Mouse (Mus musculus) embryonic facial prominence, embryonic 12.5 days (tissue): ENCODE measurements around the gene Hdac4. TPM values are rescaled to one million over a fixed set of nuclear protein-coding genes. Genes with fewer than 3 reads are reported as not detected.

Experiments used
- ATAC-seq: fragments of 200-750 bp; cut with Nextera tagmentation; 2 replicates; pipeline ENCODE4 v1.8.0; 2017; ENCODE audit not compliant: insufficient number of reproducible peaks, insufficient read depth, low FRiP score, low TSS enrichment
- H3K27ac ChIP-seq: fragments of 300-500 bp; sonication (generic); 2 replicates; pipeline ENCODE4 v1.5.1; 2016; ENCODE audit warnings: mild to moderate bottlenecking
- H3K27me3 ChIP-seq: fragments of 300-500 bp; sonication (generic); 2 replicates; pipeline ENCODE4 v1.6.1; 2016; ENCODE audit warnings: mild to moderate bottlenecking, moderate library complexity
- H3K36me3 ChIP-seq: fragments of 300-500 bp; sonication (generic); 2 replicates; pipeline ENCODE4 v1.6.1; 2016; ENCODE audit warnings: mild to moderate bottlenecking
- H3K4me1 ChIP-seq: fragments of 300-500 bp; sonication (generic); 2 replicates; pipeline ENCODE4 v1.6.1; 2016
- H3K4me2 ChIP-seq: fragments of 300-500 bp; sonication (generic); replicated peaks from 2 replicates; pipeline ENCODE4 v1.6.1; 2016; ENCODE audit warnings: mild to moderate bottlenecking, moderate library complexity
- H3K4me3 ChIP-seq: fragments of 300-500 bp; sonication (generic); 2 replicates; pipeline ENCODE4 v1.5.1; 2016; ENCODE audit warnings: mild to moderate bottlenecking
- H3K9ac ChIP-seq: fragments of 300-500 bp; sonication (generic); 2 replicates; pipeline ENCODE4 v1.6.1; 2016; ENCODE audit warnings: mild to moderate bottlenecking, moderate library complexity
- H3K9me3 ChIP-seq: fragments of 300-500 bp; sonication (generic); 2 replicates; pipeline ENCODE4 v1.6.1; 2016; ENCODE audit warnings: mild to moderate bottlenecking, moderate library complexity
- WGBS: fragments of 180-500 bp; shearing (Covaris S2); methylation state at CpG from one replicate; pipeline ENCODE4 v1.1.7; 2016; 5-methylcytosine and 5-hydroxymethylcytosine counted together
- polyA plus RNA-seq: library from polyadenylated mRNA; unstranded; fragments of >200 nt; fragmentation: Nextera tagmentation; extraction: Ambion mirVana; gene quantifications from 2 replicates; pipeline ENCODE4 v1.2.1, GENCODE M21; 2016

The Hdac4 gene
- polyA plus RNA-seq, 1 experiment from 2014 or later, result 24.2 TPM

- no peak overlapping the region for H3K9ac ChIP-seq
- H3K27ac ChIP-seq, result no peak overlapping the region
- no peaks in the 10 kb centered on the region for H3K27me3 ChIP-seq
- no peak overlapping the region for H3K4me2 ChIP-seq
- H3K4me3 ChIP-seq, result no peak overlapping the region
- 80% methylated on average over 2 of the region's 2 CpGs for WGBS
- peaks cover 20% of the 10 kb centered on the region for H3K4me1 ChIP-seq
- no peak for ATAC-seq
- no peaks in the 10 kb centered on the region for H3K9me3 ChIP-seq
- no peaks in the 10 kb centered on the region for H3K36me3 ChIP-seq
These were observed 107.7 kb downstream of the Hdac4 start for GRCm38 (mm10) chr1:92087821-92088220.

GRCm38 (mm10) chr1:92087343-92087742 is 108.2 kb downstream of the Hdac4 start:
- Histone ChIP-seq H3K4me3 (no peak overlapping the region), H3K9ac (no peak overlapping the region), H3K27ac (no peak overlapping the region), H3K9me3 (no peaks in the 10 kb centered on the region), H3K4me1 (peaks cover 20% of the 10 kb centered on the region), H3K4me2 (no peak overlapping the region), H3K27me3 (no peaks in the 10 kb centered on the region), H3K36me3 (no peaks in the 10 kb centered on the region)
- WGBS, result 91% methylated on average over 2 of the region's 2 CpGs
- no peak for ATAC-seq

- peaks cover 20% of the 10 kb centered on the region for H3K4me1 ChIP-seq
- H3K4me3 ChIP-seq, result no peak overlapping the region
- ATAC-seq, result no peak
- no peak overlapping the region for H3K9ac ChIP-seq
- no peaks in the 10 kb centered on the region for H3K27me3 ChIP-seq
- no peak overlapping the region for H3K4me2 ChIP-seq
- no peaks in the 10 kb centered on the region for H3K9me3 ChIP-seq
- H3K27ac ChIP-seq, result no peak overlapping the region
- 75% methylated on average over 4 of the region's 4 CpGs for WGBS
- no peaks in the 10 kb centered on the region for H3K36me3 ChIP-seq
These were observed 108.7 kb downstream of the Hdac4 start for GRCm38 (mm10) chr1:92086841-92087240.

GRCm38 (mm10) chr1:92086277-92086813 is 109.2 kb downstream of the Hdac4 start:
- peaks cover 20% of the 10 kb centered on the region for H3K4me1 ChIP-seq

GRCm38 (mm10) chr1:92084738-92085137 is 110.8 kb downstream of the Hdac4 start:
- H3K4me1 ChIP-seq, result peaks cover 25% of the 10 kb centered on the region
- no peaks in the 10 kb centered on the region for H3K9me3 ChIP-seq
- no peaks in the 10 kb centered on the region for H3K36me3 ChIP-seq
- ATAC-seq, result no peak
- H3K27ac ChIP-seq, result no peak overlapping the region
- H3K4me2 ChIP-seq, result no peak overlapping the region
- H3K4me3 ChIP-seq, result no peak overlapping the region
- WGBS, result 98% methylated on average over 2 of the region's 2 CpGs
- H3K27me3 ChIP-seq, result no peaks in the 10 kb centered on the region
- H3K9ac ChIP-seq, result no peak overlapping the region

More at GRCm38 (mm10) chr1:92086277-92086813, 109.2 kb downstream of the Hdac4 start:
- Histone ChIP-seq H3K4me2 (no peak overlapping the region), H3K9me3 (no peaks in the 10 kb centered on the region), H3K27me3 (no peaks in the 10 kb centered on the region), H3K27ac (no peak overlapping the region), H3K9ac (no peak overlapping the region), H3K4me3 (no peak overlapping the region), H3K36me3 (no peaks in the 10 kb centered on the region)
- 29% methylated on average over 1 of the region's 1 CpGs for WGBS
- no peak for ATAC-seq

- Histone ChIP-seq H3K9ac (no peak overlapping the region), H3K4me3 (no peak overlapping the region), H3K27me3 (no peaks in the 10 kb centered on the region), H3K9me3 (no peaks in the 10 kb centered on the region), H3K4me2 (no peak overlapping the region), H3K27ac (no peak overlapping the region), H3K4me1 (peaks cover 26% of the 10 kb centered on the region), H3K36me3 (no peaks in the 10 kb centered on the region)
- ATAC-seq, result no peak
- 55% methylated on average over 3 of the region's 3 CpGs for WGBS
These were observed 111.5 kb downstream of the Hdac4 start for GRCm38 (mm10) chr1:92084004-92084403.

- H3K4me2 ChIP-seq, result no peak overlapping the region
- no peaks in the 10 kb centered on the region for H3K27me3 ChIP-seq
- no peaks in the 10 kb centered on the region for H3K36me3 ChIP-seq
- H3K9ac ChIP-seq, result no peak overlapping the region
- H3K4me1 ChIP-seq, result peaks cover 26% of the 10 kb centered on the region
- ATAC-seq, result no peak
- H3K9me3 ChIP-seq, result no peaks in the 10 kb centered on the region
- H3K4me3 ChIP-seq, result no peak overlapping the region
- H3K27ac ChIP-seq, result no peak overlapping the region
- 83% methylated on average over 6 of the region's 6 CpGs for WGBS
These were observed 112.5 kb downstream of the Hdac4 start for GRCm38 (mm10) chr1:92082837-92083541.

- H3K27ac ChIP-seq, result no peak overlapping the region
- H3K4me2 ChIP-seq, result no peak overlapping the region
- H3K36me3 ChIP-seq, result no peaks in the 10 kb centered on the region
- H3K4me1 ChIP-seq, result peaks cover 25% of the 10 kb centered on the region
- H3K9ac ChIP-seq, result no peak overlapping the region
- no peaks in the 10 kb centered on the region for H3K27me3 ChIP-seq
- no peaks in the 10 kb centered on the region for H3K9me3 ChIP-seq
- no peak overlapping the region for H3K4me3 ChIP-seq
- WGBS, result 95% methylated on average over 10 of the region's 10 CpGs
- no peak for ATAC-seq
These were observed 113.2 kb downstream of the Hdac4 start for GRCm38 (mm10) chr1:92082156-92082836.

- ATAC-seq, result no peak
- Histone ChIP-seq H3K4me1 (peaks cover 16% of the 10 kb centered on the region), H3K27ac (no peak overlapping the region), H3K27me3 (no peaks in the 10 kb centered on the region), H3K4me2 (no peak overlapping the region), H3K36me3 (no peaks in the 10 kb centered on the region), H3K4me3 (no peak overlapping the region), H3K9me3 (no peaks in the 10 kb centered on the region), H3K9ac (no peak overlapping the region)
- 86% methylated on average over 11 of the region's 11 CpGs for WGBS
These were observed 115.4 kb downstream of the Hdac4 start for GRCm38 (mm10) chr1:92079982-92080537.

GRCm38 (mm10) chr1:92075312-92075711 is 120.2 kb downstream of the Hdac4 start:
- H3K36me3 ChIP-seq, result no peaks in the 10 kb centered on the region
- H3K4me1 ChIP-seq, result peaks cover 5% of the 10 kb centered on the region; the same call in 1 of the 2 replicates
- ATAC-seq, result no peak
- H3K9ac ChIP-seq, result no peak overlapping the region
- H3K27ac ChIP-seq, result no peak overlapping the region
- 70% methylated on average over 6 of the region's 6 CpGs for WGBS
- no peaks in the 10 kb centered on the region for H3K9me3 ChIP-seq
- no peak overlapping the region for H3K4me2 ChIP-seq
- no peak overlapping the region for H3K4me3 ChIP-seq
- H3K27me3 ChIP-seq, result no peaks in the 10 kb centered on the region

GRCm38 (mm10) chr1:92074655-92075054 is 120.8 kb downstream of the Hdac4 start:
- no peak overlapping the region for H3K27ac ChIP-seq

More at GRCm38 (mm10) chr1:92074655-92075054, 120.8 kb downstream of the Hdac4 start:
- ATAC-seq, result no peak
- no peaks in the 10 kb centered on the region for H3K27me3 ChIP-seq
- no peaks in the 10 kb centered on the region for H3K36me3 ChIP-seq
- no peaks in the 10 kb centered on the region for H3K9me3 ChIP-seq
- 87% methylated on average over 3 of the region's 3 CpGs for WGBS
- H3K4me3 ChIP-seq, result no peak overlapping the region
- no peak overlapping the region for H3K4me2 ChIP-seq
- no peak overlapping the region for H3K9ac ChIP-seq
- H3K4me1 ChIP-seq, result peaks cover under 1% of the 10 kb centered on the region; the same call in 1 of the 2 replicates
